Mouse (Mus musculus): ENCODE results near the gene Gm26620.
A peak's percentile ranks its signal among the peaks of the same experiment; 100 is the strongest.

Gm26620 gene

GRCm38 (mm10) chr1:170911907-170912660, 27.2 kb downstream of the Gm26620 start:
- DNase-seq (ENCODE audit: low read depth, low spot score), result no peak

GRCm38 (mm10) chr1:170912891-170913615, 28.2 kb downstream of the Gm26620 start, which contains the start of gene Fcrlb:
TSS of gene Fcrlb (minus strand) at chr1:170912941.
- no peak for DNase-seq (ENCODE audit: low read depth, low spot score)

- DNase-seq (ENCODE audit: low read depth, low spot score), result no peak
Observed at GRCm38 (mm10) chr1:170915657-170916056, 30.8 kb downstream of the Gm26620 start.

- DNase-seq (ENCODE audit: low read depth, low spot score), result no peak
Observed at GRCm38 (mm10) chr1:170919308-170919707, 34.4 kb downstream of the Gm26620 start.

GRCm38 (mm10) chr1:170924485-170924884, 39.6 kb downstream of the Gm26620 start:
- no peak for DNase-seq (ENCODE audit: low read depth, low spot score)

- no peak for DNase-seq (ENCODE audit: low read depth, low spot score)
Observed at GRCm38 (mm10) chr1:170926941-170927340, 42.1 kb downstream of the Gm26620 start.

- DNase-seq (ENCODE audit: low read depth, low spot score), result no peak
Observed at GRCm38 (mm10) chr1:170927378-170927777, 42.5 kb downstream of the Gm26620 start, which contains the start of gene Fcrla. TSS of gene Fcrla (minus strand) at chr1:170927583.

GRCm38 (mm10) chr1:170928467-170928866, 43.6 kb downstream of the Gm26620 start:
- DNase-seq (ENCODE audit: low read depth, low spot score), result no peak

GRCm38 (mm10) chr1:170929245-170929644, 44.4 kb downstream of the Gm26620 start:
- no peak for DNase-seq (ENCODE audit: low read depth, low spot score)

- no peak for DNase-seq (ENCODE audit: low read depth, low spot score)
Observed at GRCm38 (mm10) chr1:170932043-170932442, 47.2 kb downstream of the Gm26620 start.

GRCm38 (mm10) chr1:170933386-170933920, 48.6 kb downstream of the Gm26620 start:
- peak; percentile 65 for DNase-seq (ENCODE audit: low read depth, low spot score)

GRCm38 (mm10) chr1:170933940-170934339, 49.1 kb downstream of the Gm26620 start:
- DNase-seq (ENCODE audit: low read depth, low spot score), result no peak

- DNase-seq (ENCODE audit: low read depth, low spot score), result no peak
Observed at GRCm38 (mm10) chr1:170934383-170934782, 49.5 kb downstream of the Gm26620 start.
